Mouse (Mus musculus) T-cell, adult 2 months (primary cell): Measurements from ENCODE around the gene Slc13a2.

Experiments
- DNase-seq: peaks from one replicate; pipeline ENCODE4 v3.0.0; 2022; ENCODE audit warnings: low spot score

Slc13a2 gene

DNA sequence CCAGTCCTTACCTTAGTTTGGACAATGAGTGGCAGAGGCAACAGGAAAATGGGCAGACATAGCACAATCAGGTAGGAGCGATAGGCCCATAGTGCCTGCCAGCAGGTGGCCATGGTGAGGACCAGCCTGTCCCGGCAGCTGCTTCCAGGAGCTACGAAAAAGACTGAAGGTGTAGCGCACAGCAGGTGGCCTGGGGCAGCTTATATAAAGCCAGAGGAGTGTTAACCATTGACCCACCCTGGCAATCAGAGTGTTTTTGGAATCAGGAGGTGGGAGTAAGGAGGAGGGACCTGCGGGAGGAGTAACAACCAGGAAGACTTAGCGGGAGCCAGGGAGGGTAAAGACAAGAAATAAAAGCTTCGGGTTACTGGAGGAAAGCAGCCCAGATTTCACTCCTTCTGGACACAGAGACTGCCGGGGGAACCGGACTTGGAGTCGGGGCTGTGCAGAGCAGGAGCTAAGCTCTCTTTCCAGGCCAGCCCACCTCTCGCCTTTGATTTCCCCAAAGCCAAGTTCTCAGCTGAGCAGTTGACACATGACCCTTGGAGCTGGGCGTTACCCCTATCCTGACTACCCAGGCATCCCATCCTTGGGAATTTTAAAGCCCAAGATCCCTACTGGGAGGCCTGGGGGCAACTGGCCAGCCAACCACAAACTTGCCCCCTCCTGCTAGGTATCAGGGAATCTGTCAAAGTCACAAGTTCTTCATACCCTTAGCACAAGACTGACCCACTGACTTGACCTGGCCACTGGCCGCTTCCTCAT is at the start of gene Slc13a2:
Gene Slc13a2, minus strand, starts transcription at position 163 of the 765 bp plus-strand sequence.
- no peak for DNase-seq

DNA sequence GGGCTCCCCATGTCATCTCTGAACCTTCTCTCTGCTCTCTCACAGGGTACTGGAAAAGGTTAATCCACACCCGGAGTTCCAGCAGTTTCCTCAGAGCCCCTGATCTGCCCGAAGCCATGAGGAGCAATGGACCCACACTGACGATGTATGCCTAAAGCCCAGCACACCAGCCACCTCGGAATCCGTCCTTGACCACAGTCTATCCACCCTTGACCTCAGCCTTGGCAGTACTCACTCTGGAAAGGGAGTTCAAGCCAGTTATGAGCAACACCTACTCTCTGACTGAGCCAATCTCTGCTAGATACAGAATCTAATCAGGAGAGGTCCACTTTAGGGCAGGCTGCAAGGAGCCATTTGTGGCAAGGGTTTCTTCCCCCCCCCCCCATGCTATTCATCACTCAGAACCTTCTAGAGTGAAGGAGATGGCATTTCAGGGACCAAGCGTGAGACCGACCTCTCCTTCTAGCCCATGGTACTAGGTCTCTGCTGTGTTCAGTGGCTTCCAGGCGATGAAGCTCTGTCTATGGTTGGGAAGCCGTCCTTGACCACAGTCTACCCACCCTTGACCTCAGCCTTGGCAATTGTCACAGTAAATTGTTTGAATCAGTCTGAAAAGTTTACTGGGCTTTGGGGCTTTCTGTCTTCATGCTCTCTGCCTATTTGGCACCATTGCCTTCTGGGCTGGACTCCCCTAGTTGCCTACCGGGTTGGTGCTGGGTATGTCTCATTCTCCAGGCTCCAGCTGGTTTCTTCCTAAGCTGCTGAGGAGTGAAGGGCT is 49.5 kb upstream of the Slc13a2 start:
- no peak for DNase-seq

DNA sequence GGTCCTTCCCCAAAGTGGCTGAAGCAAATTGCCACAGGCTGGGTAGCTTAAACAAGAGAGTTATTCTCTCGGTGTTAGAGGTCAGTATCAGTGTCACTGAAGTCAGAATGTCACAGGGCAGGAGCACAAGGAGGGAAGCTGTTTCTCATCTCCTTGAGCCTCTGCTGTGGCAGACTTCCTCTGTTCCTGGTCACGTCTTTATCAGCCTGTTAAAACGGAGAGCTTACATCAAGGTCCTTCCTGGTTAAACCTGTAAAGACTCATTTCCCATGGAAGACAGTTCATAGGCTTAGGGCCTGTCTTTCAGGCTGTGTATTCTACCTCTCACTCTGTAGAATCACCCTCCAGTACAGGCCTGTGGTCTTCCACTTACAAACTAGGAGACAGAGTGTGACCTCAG is 45.9 kb upstream of the Slc13a2 start:
- no peak for DNase-seq

DNA sequence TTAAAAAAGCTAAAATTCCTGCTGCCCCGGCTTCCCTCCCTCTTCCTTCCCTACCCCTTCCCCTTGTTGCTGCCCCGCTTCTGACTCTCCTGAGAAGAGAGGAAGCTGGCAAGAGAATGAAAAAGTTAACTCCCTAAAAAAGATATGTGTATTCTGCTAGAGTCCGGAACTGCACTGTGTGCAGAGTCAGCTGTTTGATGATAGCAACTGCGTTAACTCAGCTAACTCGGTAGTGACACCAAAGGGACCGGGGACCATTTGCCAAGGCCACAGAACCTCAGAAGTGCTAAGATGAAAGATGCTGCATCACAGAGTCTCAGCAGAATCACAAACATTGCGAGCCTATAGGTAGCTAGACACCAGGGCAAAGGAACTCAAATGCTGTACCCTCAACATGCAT is 45.5 kb upstream of the Slc13a2 start:
- no peak for DNase-seq

DNA sequence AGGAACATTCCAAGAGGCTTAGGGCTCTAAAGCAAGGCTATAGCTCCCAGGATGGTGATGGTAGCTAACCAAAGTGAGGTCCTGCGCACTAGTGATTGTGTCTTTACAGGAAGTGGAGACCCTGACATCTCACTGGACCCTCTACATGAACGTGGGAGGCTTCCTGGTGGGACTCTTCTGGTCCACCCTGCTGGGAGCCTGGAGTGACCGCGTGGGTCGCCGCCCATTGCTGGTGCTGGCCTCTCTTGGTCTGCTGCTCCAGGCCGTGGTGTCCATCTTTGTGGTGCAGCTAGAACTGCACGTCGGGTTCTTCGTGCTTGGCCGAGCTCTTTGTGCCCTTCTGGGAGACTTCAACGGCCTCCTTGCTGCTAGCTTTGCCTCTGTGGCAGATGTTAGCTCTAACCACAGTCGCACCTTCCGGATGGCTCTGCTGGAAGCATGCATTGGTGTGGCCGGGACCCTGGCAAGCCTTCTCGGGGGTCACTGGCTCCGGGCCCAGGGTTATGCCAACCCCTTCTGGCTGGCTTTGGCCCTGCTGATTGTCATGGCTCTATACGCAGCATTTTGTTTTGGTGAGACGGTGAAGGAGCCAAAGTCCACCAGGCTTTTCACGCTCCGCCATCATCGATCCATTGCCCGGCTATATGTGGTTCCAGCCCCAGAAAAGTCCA is 44.4 kb upstream of the Slc13a2 start:
- DNase-seq, result no peak

DNA sequence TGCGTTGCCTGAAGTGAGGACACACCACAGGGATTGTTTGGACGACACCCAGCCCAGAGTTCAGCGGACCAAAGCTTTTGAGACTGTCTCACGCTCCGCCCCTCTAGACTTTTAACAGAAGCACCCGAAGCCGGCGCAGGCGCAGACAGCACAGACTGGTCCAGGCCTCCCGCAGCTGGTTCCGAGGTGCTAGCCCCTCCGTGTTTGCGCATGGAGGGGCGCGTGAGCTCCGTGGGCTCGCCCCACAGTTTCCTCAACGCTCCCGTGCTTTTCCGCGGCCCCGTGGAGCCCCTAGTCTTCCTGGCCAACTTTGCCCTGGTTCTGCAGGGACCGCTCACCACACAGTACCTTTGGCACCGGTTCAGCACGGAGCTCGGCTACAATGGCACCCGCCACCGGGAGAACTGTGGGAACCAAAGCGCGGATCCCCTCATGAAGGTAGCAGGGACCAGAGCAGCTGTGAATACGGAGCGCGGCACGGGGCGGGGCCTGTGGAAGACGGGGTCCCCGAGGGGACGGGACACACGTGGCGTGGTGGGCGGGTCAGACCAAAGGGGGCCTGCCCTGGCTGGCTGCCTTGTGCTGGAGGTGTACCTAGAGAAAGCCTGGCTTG is 43.7 kb upstream of the Slc13a2 start, which contains the start of gene Slc46a1:
Gene Slc46a1, plus strand, starts transcription at position 130 of the 613 bp plus-strand sequence.
- peak; percentile 62 for DNase-seq

DNA sequence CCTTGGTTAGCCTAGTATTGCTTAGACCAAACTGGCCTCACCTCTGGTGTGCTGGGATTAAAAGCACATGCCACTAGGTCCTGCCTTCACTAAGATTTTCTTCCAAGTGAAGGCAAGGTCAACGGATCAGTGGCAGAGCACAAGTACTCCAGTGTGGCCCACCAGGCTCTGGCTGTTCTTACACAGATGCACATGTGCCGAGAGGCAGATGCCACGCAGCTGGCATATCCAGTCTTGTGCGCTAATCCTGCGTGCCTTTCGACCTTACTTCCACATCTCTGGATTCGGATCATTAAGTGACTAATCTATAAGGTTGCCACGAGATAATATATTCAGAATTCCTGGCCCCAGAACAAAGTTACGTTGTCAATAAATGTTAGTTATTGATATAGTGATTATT is 43.1 kb upstream of the Slc13a2 start:
- DNase-seq, result no peak

DNA sequence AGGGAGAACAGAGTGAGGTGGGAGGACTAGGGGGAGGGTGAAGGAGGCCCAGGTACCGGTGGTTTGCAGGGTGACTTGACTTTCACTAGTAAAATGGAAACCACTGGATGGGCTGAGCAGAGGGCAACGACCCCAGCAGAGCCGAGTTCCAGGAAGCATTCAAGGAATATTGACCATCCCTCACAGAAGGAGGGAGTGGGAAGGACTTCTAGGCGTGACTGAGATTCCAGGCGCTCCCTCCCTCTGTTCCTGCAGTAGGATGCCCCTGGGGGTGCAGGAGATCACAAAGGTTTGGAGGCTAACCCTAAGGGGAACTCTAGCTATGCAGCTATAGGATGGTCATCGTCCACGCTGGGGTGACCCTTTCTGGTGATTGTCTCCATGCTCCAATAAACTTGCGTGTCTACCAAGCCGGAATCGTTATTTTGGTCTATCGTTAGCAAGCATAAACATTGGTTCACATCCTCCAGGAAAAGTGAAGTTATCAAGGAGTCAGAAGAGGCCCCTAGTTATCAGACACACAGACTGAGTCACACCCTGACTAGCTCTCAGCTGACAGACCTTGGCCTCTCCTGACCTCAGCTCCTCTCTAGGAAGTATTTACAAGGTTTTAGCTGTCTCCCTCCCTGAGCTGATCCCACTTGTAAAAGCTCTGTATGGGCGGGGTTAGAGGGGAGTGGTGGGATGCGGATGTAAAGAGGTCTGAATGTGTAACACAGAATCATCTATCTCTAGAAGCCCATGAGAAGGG is 41.4 kb upstream of the Slc13a2 start:
- DNase-seq, result no peak

DNA sequence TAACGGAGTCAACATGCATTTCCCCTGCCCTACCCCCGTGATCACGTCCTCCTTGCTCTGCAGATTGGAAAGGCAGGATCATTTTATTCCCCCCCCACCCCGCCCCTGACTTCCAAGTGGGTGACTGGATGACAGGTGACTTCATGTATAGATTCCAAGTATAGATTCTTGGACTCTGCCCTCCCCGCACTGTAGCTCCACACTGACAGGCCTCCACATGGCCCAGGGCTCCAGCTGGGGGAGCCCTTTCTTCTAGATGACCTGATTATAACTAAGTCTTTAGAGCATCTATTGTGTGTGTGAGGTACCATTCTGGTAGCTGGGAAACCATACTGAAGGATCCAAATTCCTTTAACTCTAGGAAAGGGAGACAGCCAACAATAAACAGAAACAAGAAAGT is 40.7 kb upstream of the Slc13a2 start:
- no peak for DNase-seq

DNA sequence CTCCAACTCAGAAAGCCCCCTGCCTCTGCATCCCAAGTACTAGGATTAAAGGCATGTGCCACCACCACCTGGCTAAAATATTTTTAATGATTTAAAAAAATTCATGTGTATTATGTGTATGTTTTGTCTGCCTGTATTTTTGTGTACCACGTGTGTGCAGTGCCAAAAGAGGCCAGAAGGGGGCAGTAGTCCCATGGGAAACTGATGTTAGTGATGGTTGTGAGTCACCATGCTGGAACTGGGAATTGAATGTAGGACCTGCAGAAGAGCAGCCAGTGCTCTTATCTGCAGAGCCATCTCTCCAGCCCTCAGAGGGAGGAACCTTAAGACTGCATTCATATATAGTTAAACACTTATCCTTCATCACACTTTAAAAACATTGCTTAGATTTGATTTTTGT is 39.9 kb upstream of the Slc13a2 start:
- DNase-seq, result no peak

DNA sequence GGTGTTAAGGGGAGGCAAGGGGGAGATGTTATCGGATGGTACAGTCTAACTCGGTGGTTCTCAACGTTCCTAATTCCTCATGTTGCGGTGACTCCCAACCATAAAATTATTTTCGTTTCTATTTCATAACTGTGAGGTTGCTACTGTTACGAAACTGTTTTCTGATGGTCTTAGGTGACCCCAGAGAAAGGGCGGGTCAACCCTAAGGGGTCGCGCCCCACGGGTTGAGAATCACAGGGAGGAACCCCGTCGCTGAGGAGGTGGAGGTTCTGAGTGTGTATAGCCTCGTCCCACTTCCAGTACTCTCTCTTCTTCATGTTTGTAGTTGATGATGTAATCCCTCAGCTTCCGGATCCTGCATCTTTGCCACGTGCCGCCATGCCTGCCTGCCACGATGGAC is 36.7 kb upstream of the Slc13a2 start:
- DNase-seq, result no peak

DNA sequence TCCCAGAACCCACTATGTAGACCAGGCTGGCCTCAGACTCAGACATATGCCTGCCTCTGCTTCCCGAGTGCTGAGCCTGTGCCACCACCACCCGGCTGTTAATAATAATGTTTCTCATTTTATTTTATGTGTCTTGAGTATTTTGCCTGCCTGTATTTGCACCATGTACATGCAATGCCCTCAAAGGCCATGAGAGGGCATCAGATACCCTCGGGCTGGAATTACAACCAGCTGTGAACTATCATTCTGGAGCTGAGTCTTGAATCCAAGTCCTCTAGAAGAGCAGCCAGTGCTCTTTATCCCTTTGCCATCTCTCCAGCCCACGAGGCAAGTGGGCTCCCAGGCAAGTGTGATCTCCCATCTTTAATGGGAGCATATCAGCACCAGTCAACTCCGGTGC is 33.3 kb upstream of the Slc13a2 start:
- DNase-seq, result peak; percentile 33

DNA sequence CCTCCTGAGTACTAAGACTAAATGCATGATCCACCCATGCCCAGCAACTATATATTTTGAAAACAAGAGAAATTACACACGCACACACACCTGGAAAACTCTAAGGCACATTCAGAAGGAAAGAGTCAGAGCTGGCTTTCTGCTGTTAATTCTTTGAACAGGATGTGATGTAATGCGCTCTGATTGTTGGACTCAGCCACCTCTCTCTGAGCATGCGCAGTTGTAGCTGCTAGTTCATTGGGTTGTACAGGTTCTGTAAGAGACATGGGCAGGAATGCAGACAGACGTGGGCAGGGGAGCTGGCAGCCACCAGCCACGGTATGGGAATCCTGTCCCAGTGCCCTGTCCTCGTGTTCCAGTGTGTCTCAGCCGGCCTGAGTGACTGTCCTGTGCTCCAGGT is 32.3 kb upstream of the Slc13a2 start:
- no peak for DNase-seq

DNA sequence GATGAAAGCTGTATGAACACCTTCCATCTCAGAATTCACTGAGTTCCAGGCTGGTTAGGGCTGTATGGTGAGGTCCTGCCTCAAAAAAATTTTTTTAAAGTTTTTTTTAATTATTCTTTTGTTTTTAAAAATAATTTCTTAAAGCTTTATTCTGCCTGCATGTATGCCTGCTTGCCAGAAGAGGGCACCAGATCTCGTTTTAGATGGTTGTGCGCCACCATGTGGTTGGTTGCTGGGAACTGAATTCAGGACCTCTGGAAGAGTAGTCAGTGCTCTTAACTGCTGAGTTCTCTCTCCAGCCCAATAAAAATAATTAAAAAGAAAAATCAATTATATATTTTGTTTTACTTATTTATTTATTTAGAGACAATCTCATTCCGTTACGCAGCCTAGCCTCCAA is 31.7 kb upstream of the Slc13a2 start:
- peak; percentile 67 for DNase-seq

DNA sequence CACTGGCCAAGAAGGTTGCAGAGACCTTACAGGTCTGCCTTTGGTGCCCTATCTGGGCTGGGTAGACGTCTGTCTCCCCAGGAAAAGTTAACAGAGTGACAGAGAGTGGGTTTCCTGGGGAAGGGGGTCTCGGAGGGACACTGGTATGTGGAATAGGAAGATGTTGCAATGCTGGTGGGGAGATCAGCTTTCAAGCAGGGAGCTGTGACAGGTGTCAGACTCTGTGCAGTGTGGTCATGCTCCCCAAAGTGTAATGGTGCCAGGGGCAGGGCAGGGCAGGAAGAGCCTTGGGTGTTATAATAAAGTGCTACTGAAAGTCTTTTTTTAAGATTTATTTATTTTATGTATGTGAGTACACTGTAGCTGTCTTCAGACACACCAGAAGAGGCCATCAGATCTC is 28.3 kb upstream of the Slc13a2 start:
- DNase-seq, result no peak

DNA sequence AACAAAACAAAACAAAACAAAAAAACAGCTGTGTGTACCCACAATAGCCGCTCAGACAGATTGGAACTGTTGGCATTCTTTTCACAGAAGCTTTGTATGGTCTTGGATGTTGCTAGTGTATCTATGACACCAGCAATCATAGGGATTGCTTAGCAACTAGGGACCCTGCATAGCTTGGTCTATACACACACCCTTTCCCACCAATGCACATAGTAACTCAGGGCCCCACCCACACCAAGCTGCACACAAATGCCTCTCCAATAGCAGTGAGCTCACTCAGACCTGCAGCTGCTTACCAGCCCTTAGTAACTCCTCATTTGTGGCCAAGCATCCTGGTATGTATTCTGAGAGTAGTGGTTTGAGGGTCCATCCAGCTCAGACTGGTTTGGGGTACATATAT is 26.2 kb upstream of the Slc13a2 start:
- no peak for DNase-seq

DNA sequence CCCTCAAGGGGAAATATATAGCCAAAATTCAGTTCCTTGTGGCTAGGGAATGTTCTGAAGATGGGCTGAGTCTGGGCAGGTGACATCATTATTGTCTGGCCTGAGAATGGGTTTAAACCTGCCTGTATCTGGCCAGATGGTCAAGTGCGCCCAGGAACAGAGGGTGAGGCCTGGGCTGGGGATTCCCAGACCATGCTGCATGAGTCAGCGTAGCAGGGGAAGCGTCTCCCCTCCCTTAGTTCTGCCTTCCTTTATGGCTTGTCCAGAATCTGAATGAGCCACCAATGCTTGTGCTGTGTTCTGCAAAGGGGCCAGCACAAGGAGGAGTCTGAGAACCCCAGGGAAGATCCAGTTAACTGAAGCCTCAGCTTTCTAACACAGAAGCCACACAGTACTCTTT is 25.2 kb upstream of the Slc13a2 start:
- DNase-seq, result no peak

DNA sequence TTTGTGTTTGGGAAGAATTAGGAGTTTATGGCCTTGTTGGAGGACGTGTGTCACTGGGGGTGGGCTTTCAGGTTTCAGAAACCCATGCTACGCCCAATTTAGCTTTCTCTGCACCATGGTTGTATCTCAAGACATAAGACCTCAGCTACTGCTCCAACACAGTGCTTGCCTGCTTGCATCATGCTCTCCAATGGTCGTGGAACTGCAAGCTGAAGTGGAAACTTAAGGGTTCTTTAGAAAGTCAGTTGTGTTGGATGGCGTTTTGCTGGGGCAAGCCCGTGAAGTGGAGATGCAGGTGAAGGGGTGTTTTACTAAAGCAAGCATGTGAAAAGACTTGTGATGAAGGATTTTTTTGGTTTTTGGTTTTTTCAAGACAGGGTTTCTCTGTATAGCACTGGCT is 21.1 kb upstream of the Slc13a2 start:
- DNase-seq, result no peak

DNA sequence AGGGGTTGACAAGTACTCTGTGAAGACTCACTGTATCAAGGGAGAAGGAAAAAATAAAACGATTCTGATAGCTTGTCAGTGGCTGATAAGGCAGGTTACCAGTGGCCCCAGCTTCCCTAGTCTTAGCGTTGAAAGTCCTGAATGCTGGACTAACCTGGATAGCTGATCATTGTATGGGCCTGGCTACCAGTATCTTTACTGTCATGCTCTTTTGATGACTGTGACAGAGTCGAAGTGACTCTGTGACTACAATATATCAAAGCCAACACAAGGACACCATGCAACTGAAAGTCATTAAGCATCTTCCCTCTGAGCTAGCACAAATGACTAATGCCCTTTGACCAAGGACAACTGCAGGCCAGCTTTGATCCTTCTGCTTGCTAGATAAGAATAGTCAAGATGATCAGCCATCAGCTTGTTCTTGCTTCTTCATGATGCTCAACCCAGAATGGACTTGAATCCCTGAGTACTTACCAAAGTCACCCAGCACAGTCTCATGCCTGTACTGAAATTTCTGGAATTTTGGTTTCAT is 16.4 kb upstream of the Slc13a2 start:
- DNase-seq, result no peak

DNA sequence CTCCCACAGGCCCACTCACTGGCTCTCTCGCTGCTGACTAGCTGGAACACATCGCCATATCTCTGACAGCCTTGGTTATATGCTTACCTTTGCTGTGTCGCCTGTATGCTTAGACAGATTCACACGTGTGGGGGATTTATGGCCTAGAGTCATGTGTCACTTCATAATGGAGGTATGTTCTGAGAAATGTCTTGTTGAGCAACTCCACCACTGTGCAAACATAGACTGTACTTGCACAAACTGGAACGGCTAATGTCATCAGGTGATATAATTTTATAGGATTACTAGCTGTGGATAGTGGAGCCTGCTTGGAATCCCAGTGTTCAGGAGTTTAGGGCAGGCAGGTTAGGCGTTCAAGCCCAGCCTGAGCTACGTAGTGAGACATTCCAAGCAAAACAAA is 15.2 kb upstream of the Slc13a2 start:
- no peak for DNase-seq

DNA sequence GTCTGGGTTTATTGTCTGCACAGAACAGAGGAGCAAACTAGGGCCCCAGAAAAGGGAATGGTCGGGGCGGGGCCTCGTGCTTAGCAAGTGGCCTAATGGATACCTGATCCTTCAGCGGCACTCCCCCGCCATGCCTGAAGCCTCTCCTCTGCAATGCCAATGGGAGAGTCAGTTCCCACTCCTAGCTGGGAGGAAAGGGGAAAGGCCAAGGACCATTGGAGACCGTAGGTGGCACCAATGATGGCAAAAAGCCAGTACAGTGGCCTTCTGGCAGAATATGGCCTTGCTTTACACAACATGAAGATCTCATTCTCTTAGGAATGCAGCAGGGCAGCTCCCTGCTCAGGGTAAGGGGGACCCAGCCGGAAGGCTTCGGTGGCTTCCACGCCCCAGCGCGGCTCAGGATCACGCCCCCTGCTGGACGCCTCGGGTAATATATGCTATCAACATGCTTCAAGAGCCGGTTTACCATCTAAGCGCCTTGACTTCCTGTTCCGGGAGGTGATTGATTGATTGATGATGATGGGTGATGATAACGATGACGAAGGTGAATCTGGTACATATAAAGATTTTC is 13.8 kb upstream of the Slc13a2 start:
- DNase-seq, result peak; percentile 58
